Mouse (Mus musculus): ENCODE results near the gene Pbrm1.

DNA sequence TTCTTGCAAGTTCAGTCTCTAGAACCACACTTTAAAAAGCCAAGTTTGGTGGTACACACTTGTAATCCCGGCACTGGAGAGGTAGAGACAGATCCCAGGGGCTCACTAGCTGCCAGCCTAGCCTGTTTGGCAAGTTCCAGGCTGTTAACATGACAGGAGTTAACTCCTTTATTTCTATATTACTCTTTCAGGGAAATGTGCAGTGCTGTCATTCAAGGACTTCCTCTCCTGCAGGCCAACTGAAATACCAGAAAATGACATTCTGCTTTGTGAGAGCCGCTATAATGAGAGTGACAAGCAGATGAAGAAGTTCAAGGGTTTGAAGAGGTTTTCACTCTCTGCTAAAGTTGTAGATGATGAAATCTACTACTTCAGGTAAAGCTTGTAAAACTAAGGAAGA lies 86.2 kb downstream of the Pbrm1 start:
- TF ChIP-seq POLR2A (IDR thresholded peaks at IDR 0.05; ENCODE audit: control insufficient read depth in 1 of 2, insufficient read depth in 1 of 2, low read depth in 1 of 2, low read length in 2 of 2, poor library complexity in 1 of 2) (no peak), USF2 (IDR thresholded peaks at IDR 0.05; ENCODE audit: borderline replicate concordance in 1 of 2, insufficient read depth in 1 of 2, low read depth in 1 of 2, low read length in 2 of 2) (no peak), HCFC1 (IDR thresholded peaks at IDR 0.05; ENCODE audit: low read depth, low read length) (no peak), ZC3H11A (IDR thresholded peaks at IDR 0.05; ENCODE audit: low read depth, low read length) (no peak), CTCF (IDR thresholded peaks at IDR 0.05 in 2 of 3, conservative IDR thresholded peaks at IDR 0.05 in 1 of 3; ENCODE audit: control insufficient read depth in 1 of 3, insufficient read depth in 1 of 3, low read depth in 2 of 3, low read length in 3 of 3, poor library complexity in 1 of 3, severe bottlenecking in 1 of 3) (no peak), NELFE (IDR thresholded peaks at IDR 0.05; ENCODE audit: low read depth, low read length) (no peak), E2F4 (IDR thresholded peaks at IDR 0.05; ENCODE audit: borderline replicate concordance, low read depth, low read length) (no peak), EP300 (IDR thresholded peaks at IDR 0.05; ENCODE audit: low read depth in 1 of 2, low read length in 2 of 2) (no peak), SIN3A (IDR thresholded peaks at IDR 0.05; ENCODE audit: low read length) (no peak), MXI1 (IDR thresholded peaks at IDR 0.05; ENCODE audit: low read depth, low read length) (no peak), TCF12 (IDR thresholded peaks at IDR 0.05; ENCODE audit: low read depth, low read length) (no peak), POLR2AphosphoS2 (IDR thresholded peaks at IDR 0.05; ENCODE audit: low read length) (no peak)

Measured in MEL (cell line).